Mouse (Mus musculus): ENCODE data around the gene Ubb.
"Not testable (repeated sequence)": the region's sequence is repeated elsewhere in the genome, so short reads cannot be mapped to it uniquely, and the experiment has no call there.

The Ubb gene

GRCm38 (mm10) chr11:62550727-62551225 lies at the start of gene Ubb:
Ubb (plus strand) TSS chr11:62551171.
- DNase-seq (ENCODE audit: low read depth, low spot score): peak; percentile 99

- DNase-seq (ENCODE audit: low read depth, low spot score): no peak
These were observed 43.3 kb upstream of the Ubb start for GRCm38 (mm10) chr11:62507683-62508082.

- DNase-seq (ENCODE audit: low read depth, low spot score): not testable (repeated sequence)
These were observed 42.6 kb upstream of the Ubb start for GRCm38 (mm10) chr11:62508365-62508764.

- not testable (repeated sequence) for DNase-seq (ENCODE audit: low read depth, low spot score)
These were observed 42.2 kb upstream of the Ubb start for GRCm38 (mm10) chr11:62508816-62509215.

GRCm38 (mm10) chr11:62509571-62509970 lies 41.4 kb upstream of the Ubb start:
- DNase-seq (ENCODE audit: low read depth, low spot score): no peak

GRCm38 (mm10) chr11:62510956-62511355 lies 40.0 kb upstream of the Ubb start:
- no peak for DNase-seq (ENCODE audit: low read depth, low spot score)

GRCm38 (mm10) chr11:62511444-62512202 lies 39.3 kb upstream of the Ubb start:
- DNase-seq (ENCODE audit: low read depth, low spot score): peak; percentile 70

GRCm38 (mm10) chr11:62512529-62513080 lies 38.4 kb upstream of the Ubb start:
- DNase-seq (ENCODE audit: low read depth, low spot score): peak; percentile 52

GRCm38 (mm10) chr11:62513311-62513710 lies 37.7 kb upstream of the Ubb start:
- no peak for DNase-seq (ENCODE audit: low read depth, low spot score)

GRCm38 (mm10) chr11:62518991-62519390 lies 32.0 kb upstream of the Ubb start:
- no peak for DNase-seq (ENCODE audit: low read depth, low spot score)

- DNase-seq (ENCODE audit: low read depth, low spot score): no peak
These were observed 28.7 kb upstream of the Ubb start for GRCm38 (mm10) chr11:62522283-62522682.

- no peak for DNase-seq (ENCODE audit: low read depth, low spot score)
These were observed 13.9 kb upstream of the Ubb start for GRCm38 (mm10) chr11:62537089-62537488.

GRCm38 (mm10) chr11:62537590-62537989 lies 13.4 kb upstream of the Ubb start:
- peak; percentile 74 for DNase-seq (ENCODE audit: low read depth, low spot score)

- DNase-seq (ENCODE audit: low read depth, low spot score): peak; percentile 76
These were observed 12.5 kb upstream of the Ubb start for GRCm38 (mm10) chr11:62538321-62539088.

GRCm38 (mm10) chr11:62539089-62539890 lies 11.7 kb upstream of the Ubb start, which contains the start of gene Cenpv:
Cenpv (minus strand) TSS chr11:62539261.
- DNase-seq (ENCODE audit: low read depth, low spot score): peak; percentile 93

- peak; percentile 73 for DNase-seq (ENCODE audit: low read depth, low spot score)
These were observed 10.8 kb upstream of the Ubb start for GRCm38 (mm10) chr11:62540167-62540566.

GRCm38 (mm10) chr11:62540969-62541368 lies 10.0 kb upstream of the Ubb start:
- DNase-seq (ENCODE audit: low read depth, low spot score): peak; percentile 62

- peak; percentile 69 for DNase-seq (ENCODE audit: low read depth, low spot score)
These were observed 9.4 kb upstream of the Ubb start for GRCm38 (mm10) chr11:62541581-62541980.

- peak; percentile 39 for DNase-seq (ENCODE audit: low read depth, low spot score)
These were observed 7.0 kb upstream of the Ubb start for GRCm38 (mm10) chr11:62543991-62544390.

GRCm38 (mm10) chr11:62549782-62550181 lies 1.2 kb upstream of the Ubb start:
- DNase-seq (ENCODE audit: low read depth, low spot score): peak; percentile 88

GRCm38 (mm10) chr11:62550227-62550685 lies 715 bp upstream of the Ubb start:
- peak; percentile 84 for DNase-seq (ENCODE audit: low read depth, low spot score)
